Mouse (Mus musculus) CH12F3 (cell line): ENCODE results near the gene Tcf7l1.

Experiments used
- in situ Hi-C: fragments of 300-500 bp; cut with MboI; formaldehyde crosslinking; loops from 2 replicates; pipeline ENCODE4 v1.14.3; 2020; ENCODE audit warnings: low sequenced_read_pairs

Tcf7l1 gene

GRCm38 (mm10) chr6:72714250-72714649 is 74.8 kb downstream of the Tcf7l1 start:
- in situ Hi-C loops: no loop called here

- in situ Hi-C loops: no loop called here
Observed at GRCm38 (mm10) chr6:72711508-72712081, 77.5 kb downstream of the Tcf7l1 start.

- in situ Hi-C loops: no loop called here
Observed at GRCm38 (mm10) chr6:72710897-72711507, 78.1 kb downstream of the Tcf7l1 start.

- in situ Hi-C loops: no loop called here
Observed at GRCm38 (mm10) chr6:72699467-72700126, 89.5 kb downstream of the Tcf7l1 start.

GRCm38 (mm10) chr6:72698559-72698958 is 90.5 kb downstream of the Tcf7l1 start:
- in situ Hi-C loops: no loop called here

GRCm38 (mm10) chr6:72696601-72697335 is 92.3 kb downstream of the Tcf7l1 start:
- in situ Hi-C loops: no loop called here

GRCm38 (mm10) chr6:72694791-72695204 is 94.3 kb downstream of the Tcf7l1 start:
- in situ Hi-C loops: no loop called here

- in situ Hi-C loops: no loop called here
Observed at GRCm38 (mm10) chr6:72694047-72694790, 94.8 kb downstream of the Tcf7l1 start.

GRCm38 (mm10) chr6:72692469-72692868 is 96.6 kb downstream of the Tcf7l1 start:
- in situ Hi-C loops: no loop called here

GRCm38 (mm10) chr6:72691549-72691948 is 97.5 kb downstream of the Tcf7l1 start:
- in situ Hi-C loops: no loop called here

- in situ Hi-C loops: no loop called here
Observed at GRCm38 (mm10) chr6:72690595-72690994, 98.5 kb downstream of the Tcf7l1 start.

- in situ Hi-C loops: no loop called here
Observed at GRCm38 (mm10) chr6:72690001-72690400, 99.1 kb downstream of the Tcf7l1 start.

- in situ Hi-C loops: no loop called here
Observed at GRCm38 (mm10) chr6:72689046-72689445, 100.0 kb downstream of the Tcf7l1 start.

- in situ Hi-C loops: no loop called here
Observed at GRCm38 (mm10) chr6:72685165-72685564, 103.9 kb downstream of the Tcf7l1 start.

- in situ Hi-C loops: no loop called here
Observed at GRCm38 (mm10) chr6:72684260-72684805, 104.7 kb downstream of the Tcf7l1 start.

GRCm38 (mm10) chr6:72682238-72682637 is 106.8 kb downstream of the Tcf7l1 start:
- in situ Hi-C loops: no loop called here

- in situ Hi-C loops: no loop called here
Observed at GRCm38 (mm10) chr6:72680936-72681335, 108.1 kb downstream of the Tcf7l1 start.

- in situ Hi-C loops: no loop called here
Observed at GRCm38 (mm10) chr6:72678631-72679030, 110.4 kb downstream of the Tcf7l1 start.

- in situ Hi-C loops: no loop called here
Observed at GRCm38 (mm10) chr6:72677510-72678220, 111.4 kb downstream of the Tcf7l1 start.

- in situ Hi-C loops: no loop called here
Observed at GRCm38 (mm10) chr6:72677079-72677478, 112.0 kb downstream of the Tcf7l1 start.
